Mouse (Mus musculus) testis, postnatal 10 days (tissue): ENCODE measurements at regions not wholly inside any gene's neighbourhood (a gene's known extent, or its start where the extent isn't known, plus 50 kb on each side); places are given as distances from the start of the nearest gene placed in this dataset.

ENCODE experiments used
- DNase-seq: peaks from one replicate; pipeline ENCODE4 v3.0.0; 2021; ENCODE audit warnings: low spot score

GRCm38 (mm10) chr5:148615117-148615516 is 62.5 kb upstream of the Ubl3 start:
- no peak for DNase-seq

- no peak for DNase-seq
These were observed 58.7 kb upstream of the Ubl3 start for GRCm38 (mm10) chr5:148611323-148611722.

- no peak for DNase-seq
These were observed 56.9 kb upstream of the Ubl3 start for GRCm38 (mm10) chr5:148609506-148609880.

- no peak for DNase-seq
These were observed 56.4 kb upstream of the Ubl3 start for GRCm38 (mm10) chr5:148608857-148609505.

GRCm38 (mm10) chr5:148608178-148608577 is 55.6 kb upstream of the Ubl3 start:
- DNase-seq = peak; percentile 56

GRCm38 (mm10) chr5:148605730-148606129 is 53.1 kb upstream of the Ubl3 start:
- DNase-seq = no peak
